Mouse (Mus musculus): ENCODE results near the gene Gpr35.
A peak's percentile ranks its signal among the peaks of the same experiment; 100 is the strongest.
"Not testable (repeated sequence)": the region's sequence is repeated elsewhere in the genome, so short reads cannot be mapped to it uniquely, and the experiment has no call there.

Gene Gpr35

GRCm38 (mm10) chr1:92934182-92934827, 16.4 kb upstream of the Gpr35 start, which contains the start of gene Capn10:
Gene Capn10, plus strand, starts transcription at chr1:92934376.
- DNase-seq: peak; percentile 97

DNA sequence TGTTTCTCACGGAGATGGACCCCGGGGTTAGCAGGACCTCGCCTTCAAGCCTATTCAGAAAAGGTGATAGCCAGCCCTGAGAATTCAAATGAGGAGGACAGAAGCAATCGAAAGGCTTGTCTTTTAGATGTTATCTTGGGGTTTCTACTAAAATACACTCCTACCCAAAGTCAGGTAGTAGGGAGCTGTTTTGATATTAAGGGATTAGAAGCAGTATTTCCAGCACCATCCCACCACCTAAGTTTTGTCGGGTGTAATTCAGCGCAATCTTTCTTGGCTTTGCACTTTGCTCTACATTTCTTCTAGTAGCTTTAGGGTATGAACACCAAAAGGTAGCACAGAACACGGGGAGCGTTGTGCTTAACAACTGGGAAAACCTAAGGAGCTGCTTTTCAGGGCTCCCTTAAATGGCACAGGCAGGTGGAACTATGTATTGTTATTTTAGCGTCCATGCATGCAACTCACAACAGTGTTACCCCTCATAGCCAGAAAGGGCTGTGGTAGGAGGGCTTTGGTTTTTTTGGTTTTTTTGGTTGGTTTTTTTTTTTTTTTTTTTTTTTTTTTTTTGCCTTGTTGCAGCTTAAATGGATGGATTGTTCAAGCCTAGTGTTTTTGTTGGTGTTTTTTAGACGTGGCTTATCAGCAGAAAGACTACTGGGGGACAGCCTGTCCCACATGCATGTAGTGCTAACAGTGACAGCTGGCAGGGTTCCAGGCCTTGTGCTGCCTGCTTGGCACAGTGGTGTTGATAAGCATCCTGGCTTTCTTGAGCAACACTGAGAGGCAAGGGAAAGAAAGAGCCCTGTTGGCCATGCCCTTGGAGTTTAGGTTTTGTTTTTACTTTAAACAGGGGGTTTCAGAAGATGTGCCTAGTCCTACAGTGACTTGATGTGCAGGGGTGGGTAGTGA, 15.4 kb upstream of the Gpr35 start:
- DNase-seq: peak; percentile 40

GRCm38 (mm10) chr1:92935977-92936376, 14.7 kb upstream of the Gpr35 start:
- DNase-seq: no peak

- DNase-seq: no peak
Observed at GRCm38 (mm10) chr1:92936467-92936866, 14.2 kb upstream of the Gpr35 start.

DNA sequence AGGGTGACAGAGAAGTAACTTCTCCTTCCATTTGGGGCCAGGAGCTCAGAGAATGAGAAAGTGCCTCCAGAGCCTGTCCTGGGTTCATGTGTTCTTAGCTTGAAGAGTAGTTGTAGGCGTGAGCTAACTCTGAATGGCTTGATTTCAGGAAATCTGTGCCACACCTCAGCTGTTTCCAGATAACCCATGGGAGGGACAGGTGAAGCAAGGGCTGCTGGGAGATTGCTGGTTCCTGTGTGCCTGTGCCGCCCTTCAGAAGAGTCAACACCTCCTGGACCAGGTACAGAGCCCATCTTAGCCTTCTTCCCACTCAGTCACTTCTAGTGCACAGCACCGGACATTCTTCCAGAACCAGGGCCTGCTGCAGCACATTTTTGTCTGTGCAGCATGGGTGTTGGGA, 12.9 kb upstream of the Gpr35 start:
- DNase-seq: no peak

DNA sequence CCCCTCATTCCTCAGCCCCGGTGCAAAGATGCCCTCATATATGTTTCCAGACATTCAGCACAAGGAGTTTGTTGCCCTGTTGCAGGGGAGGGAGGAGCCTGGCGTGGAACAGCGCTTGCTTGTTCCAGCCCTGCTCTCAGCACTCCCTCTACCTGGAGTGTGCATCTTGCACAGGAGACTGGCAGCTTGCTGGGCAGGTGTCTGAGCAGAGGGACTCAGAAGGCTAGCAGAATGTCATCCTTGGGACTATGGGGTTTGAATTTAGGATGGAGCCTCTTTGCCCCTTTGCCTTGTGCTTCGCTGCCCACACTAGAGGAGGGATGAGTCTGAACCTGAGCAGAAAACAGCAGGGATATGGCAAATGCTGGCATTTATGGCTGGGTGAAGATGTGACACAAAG, 10.9 kb upstream of the Gpr35 start:
- no peak for DNase-seq

GRCm38 (mm10) chr1:92943219-92943989, 7.3 kb upstream of the Gpr35 start:
- no peak for DNase-seq

- DNase-seq: no peak
Observed at GRCm38 (mm10) chr1:92947966-92948365, 2.7 kb upstream of the Gpr35 start.

DNA sequence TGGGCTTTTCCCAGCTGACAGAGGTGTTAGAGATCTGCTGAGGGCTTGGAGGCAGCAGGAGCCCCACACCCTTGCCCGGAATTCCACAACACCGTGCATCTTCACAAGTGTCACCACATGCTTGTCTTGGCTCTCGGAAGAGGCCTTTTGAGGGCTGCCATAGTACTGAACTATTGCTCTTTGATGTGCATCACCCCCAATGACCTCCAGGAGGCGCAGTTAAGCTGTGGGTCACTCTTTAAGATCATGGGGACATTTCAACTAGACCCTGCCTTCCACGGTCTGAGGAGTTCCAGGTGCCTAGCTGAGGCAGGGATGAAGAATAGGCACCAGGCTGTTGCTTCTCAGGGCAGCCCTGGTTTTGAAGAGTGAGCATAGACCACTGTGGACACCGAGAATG, 1.2 kb upstream of the Gpr35 start:
- DNase-seq: no peak

DNA sequence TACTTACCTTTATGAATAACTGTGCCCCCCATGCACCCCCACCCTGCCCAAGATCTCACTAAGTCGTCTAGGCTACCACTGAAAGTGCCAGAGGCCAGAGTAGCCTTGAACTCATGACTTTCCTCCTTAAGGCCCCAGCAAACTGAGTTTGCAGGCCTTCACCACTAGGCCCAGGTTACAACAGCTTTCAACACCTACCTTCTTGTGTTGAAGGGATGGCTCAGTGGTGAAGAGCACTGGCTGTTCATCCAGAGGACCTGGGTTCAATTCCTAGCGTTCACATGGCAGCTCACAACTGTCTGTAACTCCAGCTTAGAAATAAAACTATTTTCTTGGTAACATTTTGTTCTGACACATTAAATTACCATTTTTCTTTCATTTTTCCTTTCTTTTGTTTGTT, 3.0 kb downstream of the Gpr35 start:
- no peak for DNase-seq

- DNase-seq: peak; percentile 83
Observed at GRCm38 (mm10) chr1:92956571-92957335, 6.1 kb downstream of the Gpr35 start.

DNA sequence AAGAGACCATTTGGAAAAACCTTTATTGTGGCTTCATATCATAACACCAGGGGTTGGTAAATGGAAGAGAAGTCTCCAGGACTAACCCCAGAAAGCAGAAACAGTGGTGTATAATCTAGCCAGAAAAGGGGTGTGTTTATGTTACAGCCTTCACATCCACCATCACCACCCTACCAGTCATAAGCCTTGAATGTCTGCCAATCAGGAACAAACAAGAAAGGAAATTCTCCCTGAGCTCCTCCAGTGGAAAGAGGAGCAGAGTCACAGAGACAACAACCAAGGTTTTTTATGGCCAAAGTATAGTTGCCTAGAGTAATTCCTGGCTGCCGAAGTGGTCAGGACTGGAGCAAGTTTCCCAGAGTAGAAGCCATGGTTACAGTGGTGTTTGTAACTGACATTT, 8.3 kb downstream of the Gpr35 start:
- no peak for DNase-seq

DNA sequence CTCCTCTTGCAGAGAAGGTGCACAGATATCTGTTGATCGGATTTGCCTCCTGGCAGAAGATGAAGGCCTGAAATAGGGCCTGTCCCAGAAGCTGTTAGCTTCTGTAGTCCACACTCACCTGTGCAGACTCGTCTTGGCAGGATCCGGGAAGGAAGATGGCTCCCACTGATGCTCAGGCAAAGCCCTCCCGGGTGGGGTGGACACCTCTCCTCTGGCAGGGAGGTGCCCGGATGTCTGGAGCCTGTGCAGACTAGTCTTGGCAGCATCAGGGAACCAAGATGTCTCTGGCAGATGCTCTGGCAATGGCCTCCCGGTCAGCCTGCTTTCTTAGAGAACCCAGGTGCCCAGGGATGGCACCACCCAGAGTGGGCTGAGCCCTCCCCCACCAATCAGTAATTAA, 20.1 kb downstream of the Gpr35 start:
- not testable (repeated sequence) for DNase-seq

GRCm38 (mm10) chr1:92971879-92972795, 21.5 kb downstream of the Gpr35 start:
- no peak for DNase-seq

- DNase-seq: no peak
Observed at GRCm38 (mm10) chr1:92972854-92973253, 22.2 kb downstream of the Gpr35 start.

DNA sequence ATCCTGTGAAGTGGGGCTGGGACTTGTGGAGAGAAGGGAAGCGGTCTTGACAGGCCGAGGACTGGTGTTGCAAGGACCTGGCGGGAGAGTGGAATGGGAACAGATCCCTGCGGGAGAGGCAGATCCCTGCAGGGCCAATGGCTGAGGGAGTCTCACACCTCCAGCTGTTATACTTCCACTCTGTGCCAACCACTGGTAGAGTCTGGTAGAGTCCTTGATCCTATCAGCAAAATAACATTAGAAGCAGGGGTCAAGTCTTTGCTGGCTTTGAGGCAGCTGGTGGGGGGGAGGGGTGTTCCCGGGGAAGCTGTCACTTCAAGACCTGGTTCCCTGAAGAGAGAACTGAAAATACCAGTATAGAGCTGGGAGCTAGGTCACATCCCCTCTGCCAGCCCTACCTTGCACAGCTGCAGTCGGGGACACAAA, 25.5 kb downstream of the Gpr35 start:
- peak; percentile 14 for DNase-seq

GRCm38 (mm10) chr1:92978645-92979044, 28.0 kb downstream of the Gpr35 start:
- no peak for DNase-seq

- no peak for DNase-seq
Observed at GRCm38 (mm10) chr1:92979073-92979602, 28.5 kb downstream of the Gpr35 start.

- peak; percentile 25 for DNase-seq
Observed at GRCm38 (mm10) chr1:92981056-92981845, 30.6 kb downstream of the Gpr35 start.

DNA sequence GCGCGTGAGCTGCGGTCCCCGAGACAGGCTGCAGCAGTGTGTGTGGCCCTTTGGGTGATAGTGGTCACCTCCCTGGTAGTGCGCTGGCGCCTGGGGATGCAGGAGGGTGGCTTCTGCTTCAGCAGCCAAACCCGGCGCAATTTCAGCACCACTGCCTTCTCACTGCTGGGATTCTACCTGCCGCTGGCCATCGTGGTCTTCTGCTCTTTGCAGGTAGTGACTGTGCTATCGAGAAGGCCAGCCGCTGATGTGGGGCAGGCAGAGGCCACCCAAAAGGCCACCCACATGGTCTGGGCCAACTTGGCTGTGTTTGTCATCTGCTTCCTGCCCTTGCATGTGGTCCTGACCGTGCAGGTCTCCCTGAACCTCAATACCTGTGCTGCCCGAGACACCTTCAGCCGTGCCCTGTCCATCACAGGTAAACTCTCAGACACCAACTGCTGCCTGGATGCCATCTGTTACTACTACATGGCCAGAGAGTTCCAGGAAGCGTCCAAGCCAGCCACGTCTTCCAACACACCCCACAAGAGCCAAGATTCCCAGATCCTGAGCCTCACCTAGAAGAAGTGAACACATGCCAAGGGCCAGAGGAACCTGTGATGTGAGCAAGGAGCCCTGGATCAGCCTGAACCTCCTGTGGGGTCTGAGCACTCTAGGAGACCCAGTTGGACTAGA, 32.4 kb downstream of the Gpr35 start:
- DNase-seq: no peak
